Mouse (Mus musculus) granulocyte monocyte progenitor cell, adult 5-6 weeks (primary cell): ENCODE results near the gene Sec31a. TPM values are rescaled to one million over a fixed set of nuclear protein-coding genes. Genes with fewer than 3 reads are reported as not detected.

ENCODE experiments used
- ATAC-seq: replicated peaks from 2 replicates; pipeline ENCODE4 v1.8.0; 2016; ENCODE audit warnings: mild to moderate bottlenecking, moderate TSS enrichment, inconsistent platforms; ENCODE audit not compliant: poor library complexity, severe bottlenecking
- total RNA-seq, 2 experiments: library from RNA; stranded (forward) in 1 of 2; stranded (reverse) in 1 of 2; fragments of 200-712, 200-1000 nt in 1 of 2; fragments of >200 nt in 1 of 2; fragmentation: Nextera tagmentation in 1 of 2; gene quantifications; 2 replicates each; pipeline ENCODE4 v1.2.3; 2014 to 2017

Sec31a gene
- total RNA-seq, 2 experiments from 2014 or later = 109 to 188 TPM

GRCm38 (mm10) chr5:100352986-100353848 lies 62.8 kb downstream of the Sec31a start:
- no peak for ATAC-seq

GRCm38 (mm10) chr5:100350907-100351456 lies 65.1 kb downstream of the Sec31a start:
- ATAC-seq = no peak

GRCm38 (mm10) chr5:100349287-100350215 lies 66.5 kb downstream of the Sec31a start:
- peak; percentile 59 for ATAC-seq

- ATAC-seq = peak; percentile 48; the same call in 1 of the 2 replicates
Measured at GRCm38 (mm10) chr5:100345118-100345517, 70.9 kb downstream of the Sec31a start.

- no peak for ATAC-seq
Measured at GRCm38 (mm10) chr5:100343087-100343486, 72.9 kb downstream of the Sec31a start.

- no peak for ATAC-seq
Measured at GRCm38 (mm10) chr5:100342422-100342821, 73.6 kb downstream of the Sec31a start.

GRCm38 (mm10) chr5:100341042-100341441 lies 75.0 kb downstream of the Sec31a start:
- ATAC-seq = no peak

- no peak for ATAC-seq
Measured at GRCm38 (mm10) chr5:100337852-100338251, 78.2 kb downstream of the Sec31a start.

GRCm38 (mm10) chr5:100336876-100337275 lies 79.2 kb downstream of the Sec31a start:
- ATAC-seq = no peak

- no peak for ATAC-seq
Measured at GRCm38 (mm10) chr5:100335581-100336080, 80.4 kb downstream of the Sec31a start.

GRCm38 (mm10) chr5:100334686-100335085 lies 81.3 kb downstream of the Sec31a start:
- ATAC-seq = no peak

GRCm38 (mm10) chr5:100333607-100334380 lies 82.2 kb downstream of the Sec31a start:
- ATAC-seq = no peak

- no peak for ATAC-seq
Measured at GRCm38 (mm10) chr5:100332300-100333004, 83.6 kb downstream of the Sec31a start.

- ATAC-seq = no peak
Measured at GRCm38 (mm10) chr5:100331636-100332035, 84.4 kb downstream of the Sec31a start.

GRCm38 (mm10) chr5:100322081-100322480 lies 94.0 kb downstream of the Sec31a start:
- peak; percentile 98 for ATAC-seq

GRCm38 (mm10) chr5:100317842-100318241 lies 98.2 kb downstream of the Sec31a start:
- no peak for ATAC-seq

GRCm38 (mm10) chr5:100317010-100317409 lies 99.0 kb downstream of the Sec31a start:
- no peak for ATAC-seq

- no peak for ATAC-seq
Measured at GRCm38 (mm10) chr5:100315646-100316045, 100.4 kb downstream of the Sec31a start.

GRCm38 (mm10) chr5:100312391-100312790 lies 103.6 kb downstream of the Sec31a start:
- ATAC-seq = no peak
